Mouse (Mus musculus) embryonic fibroblast, embryonic 13.5 days (primary cell): ENCODE results near the gene Slc3a1.

Experiments used
- CTCF ChIP-seq: IDR thresholded peaks from 2 replicates; pipeline ENCODE4 v1.5.1; 2011; ENCODE audit warnings: mild to moderate bottlenecking, control low read depth, low read length, moderate library complexity, borderline replicate concordance; ENCODE audit not compliant: insufficient read depth
- POLR2A ChIP-seq: IDR thresholded peaks from 2 replicates; pipeline ENCODE4 v1.6.1; 2011; ENCODE audit warnings: low read depth, mild to moderate bottlenecking, control low read depth, low read length, moderate library complexity

GRCm38 (mm10) chr17:85038761-85039160 is 10.6 kb downstream of the Slc3a1 start:
- no peak for TF ChIP-seq CTCF
- no peak for TF ChIP-seq POLR2A
